Mouse (Mus musculus): ENCODE results near the gene Gm20481.

- TF ChIP-seq CTCF (IDR thresholded peaks at IDR 0.05; ENCODE audit: low read depth, low read length), result no peak
- TF ChIP-seq POLR2A (IDR thresholded peaks at IDR 0.05; ENCODE audit: insufficient read depth, low read length), result no peak
These were observed 7.3 kb downstream of the Gm20481 start for GRCm38 (mm10) chr17:34977000-34977399.

Measured in ES-Bruce4 (cell line).